Mouse (Mus musculus) E14TG2a.4 (cell line): ENCODE measurements around the gene Cdk5.

ENCODE experiments used
- CTCF ChIP-seq: conservative IDR thresholded peaks from 2 replicates; pipeline ENCODE4 v1.5.1; 2014; ENCODE audit warnings: low read length
- NANOG ChIP-seq: IDR thresholded peaks from 2 replicates; pipeline ENCODE4 v1.6.1; 2014; ENCODE audit warnings: borderline replicate concordance, low read length, mixed read lengths
- POU5F1 ChIP-seq: IDR thresholded peaks from 2 replicates; pipeline ENCODE4 v1.6.1; 2014; ENCODE audit warnings: low read length, borderline replicate concordance

DNA sequence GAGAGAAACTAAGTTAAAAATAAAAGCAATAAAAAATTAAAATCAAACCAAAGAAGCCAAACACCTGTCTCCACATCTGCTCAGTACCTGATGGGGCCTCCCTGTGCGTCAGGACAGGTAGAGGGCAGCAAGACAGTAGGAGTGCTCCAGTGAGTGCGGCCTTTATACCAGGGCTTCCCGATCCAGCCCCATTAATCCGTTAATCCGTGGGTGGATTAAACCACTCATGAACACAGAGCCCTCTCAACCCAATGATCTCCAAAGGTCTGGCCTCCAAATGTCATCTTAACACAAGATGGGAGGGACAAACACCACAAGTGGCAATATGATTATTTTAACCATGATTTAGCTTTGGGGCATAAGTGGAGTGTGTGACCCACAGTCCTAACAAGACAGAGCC is 49.5 kb downstream of the Cdk5 start:
- TF ChIP-seq CTCF: no peak
- no peak for TF ChIP-seq POU5F1
- TF ChIP-seq NANOG: no peak
